Mouse (Mus musculus) cortical plate, adult 2 months (tissue): ENCODE measurements around the gene Mrpl38.
"Not testable (repeated sequence)": the region's sequence is repeated elsewhere in the genome, so short reads cannot be mapped to it uniquely, and the experiment has no call there.

Experiments used
- CTCF ChIP-seq: fragments of 200-500 bp; IDR thresholded peaks from 2 replicates; pipeline ENCODE4 v1.5.1; 2011; ENCODE audit warnings: mild to moderate bottlenecking, control low read depth, low read length; ENCODE audit not compliant: insufficient read depth; ENCODE audit errors: extremely low read depth
- POLR2A ChIP-seq: fragments of 200-500 bp; IDR thresholded peaks from 2 replicates; pipeline ENCODE4 v1.6.1; 2011; ENCODE audit warnings: mild to moderate bottlenecking, low read length, control low read depth; ENCODE audit not compliant: insufficient read depth; ENCODE audit errors: extremely low read depth

GRCm38 (mm10) chr11:116121731-116122245, 16.9 kb downstream of the Mrpl38 start:
- not testable (repeated sequence) for TF ChIP-seq POLR2A, CTCF
